Mouse (Mus musculus): ENCODE measurements around the gene Rbm6.

Gene Rbm6

GRCm38 (mm10) chr9:107746679-107747078, 126.4 kb downstream of the Rbm6 start:
- no peak for DNase-seq

- peak; percentile 40 for DNase-seq
Measured at GRCm38 (mm10) chr9:107744061-107744460, 129.0 kb downstream of the Rbm6 start.

GRCm38 (mm10) chr9:107738841-107739202, 134.2 kb downstream of the Rbm6 start:
- DNase-seq: no peak

GRCm38 (mm10) chr9:107738020-107738840, 134.8 kb downstream of the Rbm6 start:
- DNase-seq: peak; percentile 77

GRCm38 (mm10) chr9:107736185-107736485, 136.9 kb downstream of the Rbm6 start:
- no peak for DNase-seq

GRCm38 (mm10) chr9:107735356-107736184, 137.5 kb downstream of the Rbm6 start:
- no peak for DNase-seq

- DNase-seq: no peak
Measured at GRCm38 (mm10) chr9:107734567-107734971, 138.5 kb downstream of the Rbm6 start.

GRCm38 (mm10) chr9:107729709-107730108, 143.3 kb downstream of the Rbm6 start:
- DNase-seq: no peak

- DNase-seq: no peak
Measured at GRCm38 (mm10) chr9:107728919-107729670, 143.9 kb downstream of the Rbm6 start.

- DNase-seq: no peak
Measured at GRCm38 (mm10) chr9:107727041-107727440, 146.0 kb downstream of the Rbm6 start.

- DNase-seq: no peak
Measured at GRCm38 (mm10) chr9:107724796-107725195, 148.2 kb downstream of the Rbm6 start.

GRCm38 (mm10) chr9:107723794-107724531, 149.1 kb downstream of the Rbm6 start:
- no peak for DNase-seq

All from layer of hippocampus, adult 9-11 months (tissue).